Mouse (Mus musculus): ENCODE results near the gene Mtch1. TPM values are rescaled to one million over a fixed set of nuclear protein-coding genes. Genes with fewer than 3 reads are reported as not detected.

Mtch1 gene
- polyA plus RNA-seq, 1 experiment from 2014 or later, result 235 TPM

- H3K36me3 ChIP-seq, result no peaks in the 10 kb centered on the region
- peaks cover 3% of the 10 kb centered on the region for H3K4me1 ChIP-seq (replicated peaks)
- no peaks in the 10 kb centered on the region for H3K9me3 ChIP-seq
- H3K27ac ChIP-seq, result no peak overlapping the region
- no peak overlapping the region for H3K9ac ChIP-seq
- WGBS, result 68% methylated on average over 9 of the region's 9 CpGs
- no peak overlapping the region for H3K4me3 ChIP-seq (replicated peaks)
- no peaks in the 10 kb centered on the region for H3K27me3 ChIP-seq (replicated peaks)
- no peak overlapping the region for H3K4me2 ChIP-seq (replicated peaks)
- ATAC-seq, result no peak
Measured at GRCm38 (mm10) chr17:29383923-29384322, 36.2 kb upstream of the Mtch1 start.

- Histone ChIP-seq H3K4me2 (replicated peaks) (no peak overlapping the region), H3K4me3 (replicated peaks) (no peak overlapping the region), H3K4me1 (replicated peaks) (peaks cover 3% of the 10 kb centered on the region), H3K27me3 (replicated peaks) (no peaks in the 10 kb centered on the region), H3K36me3 (no peaks in the 10 kb centered on the region), H3K9me3 (no peaks in the 10 kb centered on the region), H3K27ac (no peak overlapping the region), H3K9ac (no peak overlapping the region)
- WGBS, result 57% methylated on average over 11 of the region's 11 CpGs
- ATAC-seq, result no peak
Measured at GRCm38 (mm10) chr17:29382417-29382816, 34.7 kb upstream of the Mtch1 start.

- no peak overlapping the region for H3K4me3 ChIP-seq (replicated peaks)
- WGBS, result 18% methylated on average over 7 of the region's 7 CpGs
Measured at GRCm38 (mm10) chr17:29381472-29381871, 33.7 kb upstream of the Mtch1 start.

DNA sequence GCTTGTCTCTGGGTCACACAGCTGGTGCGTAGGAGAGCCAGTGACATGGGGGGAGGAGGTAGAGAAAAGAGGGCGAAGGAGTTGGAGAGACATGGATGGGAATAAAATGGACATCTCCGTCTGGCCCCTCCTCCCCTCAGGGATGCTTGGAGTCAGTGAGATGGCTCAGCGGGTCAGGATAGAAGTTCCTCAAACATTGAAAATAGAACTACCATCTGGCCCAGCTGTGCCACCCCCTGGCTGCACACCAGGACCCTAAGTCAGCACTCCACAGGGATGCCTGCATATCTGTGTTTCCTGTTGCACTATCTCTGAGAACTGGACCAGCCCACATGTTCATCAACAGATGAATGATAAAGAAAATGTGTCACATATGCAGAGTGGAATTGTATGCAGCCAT, 32.5 kb upstream of the Mtch1 start:
- WGBS, result 81% methylated on average over 4 of the region's 4 CpGs
- no peaks in the 10 kb centered on the region for H3K36me3 ChIP-seq
- H3K9ac ChIP-seq, result no peak overlapping the region
- no peak for ATAC-seq
- H3K27ac ChIP-seq, result no peak overlapping the region
- no peaks in the 10 kb centered on the region for H3K9me3 ChIP-seq
- H3K27me3 ChIP-seq (replicated peaks), result no peaks in the 10 kb centered on the region
- H3K4me2 ChIP-seq (replicated peaks), result no peak overlapping the region
- H3K4me1 ChIP-seq (replicated peaks), result peaks cover 3% of the 10 kb centered on the region
- no peak overlapping the region for H3K4me3 ChIP-seq (replicated peaks)

More at GRCm38 (mm10) chr17:29381472-29381871, 33.7 kb upstream of the Mtch1 start:
- no peak overlapping the region for H3K4me2 ChIP-seq (replicated peaks)
- peaks cover 3% of the 10 kb centered on the region for H3K4me1 ChIP-seq (replicated peaks)
- ATAC-seq, result peak; percentile 64
- no peak overlapping the region for H3K27ac ChIP-seq
- H3K9ac ChIP-seq, result no peak overlapping the region
- no peaks in the 10 kb centered on the region for H3K27me3 ChIP-seq (replicated peaks)
- H3K36me3 ChIP-seq, result no peaks in the 10 kb centered on the region
- no peaks in the 10 kb centered on the region for H3K9me3 ChIP-seq

GRCm38 (mm10) chr17:29378056-29378455, 30.3 kb upstream of the Mtch1 start:
- ATAC-seq, result no peak
- no peaks in the 10 kb centered on the region for H3K9me3 ChIP-seq
- no peak overlapping the region for H3K9ac ChIP-seq
- H3K4me2 ChIP-seq (replicated peaks), result no peak overlapping the region
- no peaks in the 10 kb centered on the region for H3K36me3 ChIP-seq
- no peak overlapping the region for H3K4me3 ChIP-seq (replicated peaks)
- no peak overlapping the region for H3K27ac ChIP-seq
- no peaks in the 10 kb centered on the region for H3K4me1 ChIP-seq (replicated peaks)
- no peaks in the 10 kb centered on the region for H3K27me3 ChIP-seq (replicated peaks)
- WGBS, result 60% methylated on average over 8 of the region's 8 CpGs

DNA sequence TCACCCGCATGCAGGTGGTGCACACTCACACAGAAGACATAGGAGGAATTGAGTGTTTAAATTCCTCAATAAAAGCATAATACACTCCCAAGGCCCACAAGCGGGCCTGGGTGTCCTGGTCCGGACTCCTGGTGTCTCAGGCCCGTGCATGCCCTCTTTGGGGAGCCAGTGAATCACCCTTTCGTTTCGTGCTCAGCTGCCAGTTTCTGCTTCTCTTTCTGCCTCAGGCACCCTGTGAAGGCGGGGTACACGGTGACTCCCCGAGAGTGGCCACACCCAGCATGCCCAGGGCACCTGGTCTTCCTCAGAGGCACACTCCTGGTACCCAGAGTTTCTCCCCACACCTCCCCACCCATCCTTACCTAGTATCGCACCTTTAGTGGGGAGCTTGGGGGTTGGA, 28.1 kb upstream of the Mtch1 start:
- Histone ChIP-seq H3K4me3 (replicated peaks) (no peak overlapping the region), H3K4me1 (replicated peaks) (0 out of 2 replicates have a peak, but pooled peaks cover under 1% of the 10 kb centered on the region), H3K27ac (no peak overlapping the region), H3K4me2 (replicated peaks) (no peak overlapping the region), H3K27me3 (replicated peaks) (no peaks in the 10 kb centered on the region), H3K36me3 (no peaks in the 10 kb centered on the region), H3K9me3 (no peaks in the 10 kb centered on the region), H3K9ac (no peak overlapping the region)
- WGBS, result 80% methylated on average over 10 of the region's 10 CpGs
- no peak for ATAC-seq

GRCm38 (mm10) chr17:29370984-29371723, 23.4 kb upstream of the Mtch1 start:
- WGBS, result 8% methylated on average over 5 of the region's 5 CpGs
- ATAC-seq, result peak; percentile 34; the same call in 1 of the 2 replicates

DNA sequence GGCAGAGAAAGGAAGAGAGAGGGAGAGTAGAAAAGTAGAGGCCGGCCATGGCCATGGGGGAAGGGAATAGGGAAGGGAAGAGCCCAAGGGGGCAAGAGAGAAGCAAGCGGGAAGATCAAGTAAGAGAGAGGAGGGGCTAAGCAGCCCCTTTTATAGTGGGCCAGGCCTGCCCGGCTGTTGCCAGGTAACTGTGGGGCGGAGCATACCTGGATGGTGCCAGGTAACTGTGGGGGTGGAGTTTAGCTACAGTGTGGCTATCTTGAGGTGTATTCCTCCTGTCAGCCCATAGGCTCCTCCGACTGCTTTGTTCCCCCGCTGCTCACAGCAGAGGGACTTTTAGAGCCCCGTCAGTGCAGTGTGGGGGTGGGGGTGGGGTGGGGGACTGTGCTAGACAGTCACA, 21.0 kb upstream of the Mtch1 start:
- no peaks in the 10 kb centered on the region for H3K9me3 ChIP-seq
- H3K4me2 ChIP-seq (replicated peaks), result peak overlapping the region; percentile 56
- no peaks in the 10 kb centered on the region for H3K36me3 ChIP-seq
- WGBS, result 23% methylated on average over 7 of the region's 7 CpGs
- H3K4me3 ChIP-seq (replicated peaks), result peak overlapping the region; percentile 20
- 0 out of 2 replicates have a peak, but pooled peaks cover 2% of the 10 kb centered on the region for H3K4me1 ChIP-seq (replicated peaks)
- no peaks in the 10 kb centered on the region for H3K27me3 ChIP-seq (replicated peaks)
- no peak overlapping the region for H3K27ac ChIP-seq
- peak; percentile 83 for ATAC-seq
- peak overlapping the region; percentile 13; the same call in 1 of the 2 replicates for H3K9ac ChIP-seq

More at GRCm38 (mm10) chr17:29370984-29371723, 23.4 kb upstream of the Mtch1 start:
- no peak overlapping the region for H3K4me3 ChIP-seq (replicated peaks)
- no peak overlapping the region for H3K4me2 ChIP-seq (replicated peaks)
- no peaks in the 10 kb centered on the region for H3K27me3 ChIP-seq (replicated peaks)
- no peak overlapping the region for H3K9ac ChIP-seq
- no peaks in the 10 kb centered on the region for H3K9me3 ChIP-seq
- H3K27ac ChIP-seq, result no peak overlapping the region
- 0 out of 2 replicates have a peak, but pooled peaks cover 2% of the 10 kb centered on the region for H3K4me1 ChIP-seq (replicated peaks)
- H3K36me3 ChIP-seq, result no peaks in the 10 kb centered on the region

DNA sequence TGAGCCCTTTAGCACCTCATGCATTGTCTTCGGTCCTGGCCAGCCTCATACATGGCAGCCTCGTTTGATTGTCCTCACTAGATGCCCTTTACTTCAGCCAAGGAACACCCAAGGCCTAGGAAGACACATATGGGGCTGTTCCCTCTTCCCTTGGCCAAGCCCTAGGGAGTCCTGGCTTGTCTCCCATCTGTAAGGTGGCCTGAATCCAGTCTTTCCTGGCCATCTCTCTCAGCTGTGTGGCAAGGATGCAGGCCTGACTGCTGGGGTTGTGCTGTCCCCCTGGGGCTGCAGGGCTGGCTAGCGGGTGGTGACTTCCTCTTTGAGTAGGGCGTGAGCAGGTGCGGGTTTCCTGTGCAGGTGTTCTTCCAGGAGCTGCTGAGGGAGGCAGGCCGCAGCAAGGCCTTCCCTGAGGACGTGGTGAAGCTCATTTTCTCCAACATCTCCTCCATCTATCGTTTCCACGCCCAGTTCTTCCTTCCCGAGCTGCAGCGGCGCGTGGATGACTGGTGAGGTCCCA, 17.4 kb upstream of the Mtch1 start:
- H3K27me3 ChIP-seq (replicated peaks), result no peaks in the 10 kb centered on the region
- no peak overlapping the region for H3K27ac ChIP-seq
- 0 out of 2 replicates have a peak, but pooled peaks cover 4% of the 10 kb centered on the region for H3K4me1 ChIP-seq (replicated peaks)
- no peaks in the 10 kb centered on the region for H3K9me3 ChIP-seq
- ATAC-seq, result no peak
- WGBS, result 81% methylated on average over 13 of the region's 13 CpGs
- H3K36me3 ChIP-seq, result no peaks in the 10 kb centered on the region
- no peak overlapping the region for H3K9ac ChIP-seq
- no peak overlapping the region for H3K4me3 ChIP-seq (replicated peaks)
- no peak overlapping the region for H3K4me2 ChIP-seq (replicated peaks)

DNA sequence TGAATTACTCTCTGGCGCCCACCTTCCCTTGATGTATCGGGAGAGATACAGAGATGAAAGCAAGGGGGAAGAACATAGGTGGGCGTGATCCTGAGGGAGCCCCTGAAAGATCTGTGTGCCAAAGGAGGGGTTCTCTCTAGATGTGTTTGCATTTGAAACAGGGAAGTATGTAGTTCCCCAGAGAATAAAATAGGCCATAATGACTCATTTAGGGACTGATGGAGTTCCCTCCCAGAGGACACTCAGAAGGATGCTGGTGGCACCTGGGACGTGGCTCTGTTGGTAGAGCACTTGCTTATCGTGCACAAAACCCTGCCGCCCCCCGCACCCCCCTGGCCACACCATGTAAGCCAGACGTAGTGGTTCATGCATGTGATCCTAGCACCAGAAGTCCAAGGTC, 15.4 kb upstream of the Mtch1 start:
- no peak overlapping the region for H3K27ac ChIP-seq
- H3K27me3 ChIP-seq (replicated peaks), result no peaks in the 10 kb centered on the region
- 0 out of 2 replicates have a peak, but pooled peaks cover 4% of the 10 kb centered on the region for H3K4me1 ChIP-seq (replicated peaks)
- no peak overlapping the region for H3K4me3 ChIP-seq (replicated peaks)
- 72% methylated on average over 8 of the region's 8 CpGs for WGBS
- H3K36me3 ChIP-seq, result no peaks in the 10 kb centered on the region
- no peak for ATAC-seq
- no peaks in the 10 kb centered on the region for H3K9me3 ChIP-seq
- H3K9ac ChIP-seq, result no peak overlapping the region
- H3K4me2 ChIP-seq (replicated peaks), result no peak overlapping the region

DNA sequence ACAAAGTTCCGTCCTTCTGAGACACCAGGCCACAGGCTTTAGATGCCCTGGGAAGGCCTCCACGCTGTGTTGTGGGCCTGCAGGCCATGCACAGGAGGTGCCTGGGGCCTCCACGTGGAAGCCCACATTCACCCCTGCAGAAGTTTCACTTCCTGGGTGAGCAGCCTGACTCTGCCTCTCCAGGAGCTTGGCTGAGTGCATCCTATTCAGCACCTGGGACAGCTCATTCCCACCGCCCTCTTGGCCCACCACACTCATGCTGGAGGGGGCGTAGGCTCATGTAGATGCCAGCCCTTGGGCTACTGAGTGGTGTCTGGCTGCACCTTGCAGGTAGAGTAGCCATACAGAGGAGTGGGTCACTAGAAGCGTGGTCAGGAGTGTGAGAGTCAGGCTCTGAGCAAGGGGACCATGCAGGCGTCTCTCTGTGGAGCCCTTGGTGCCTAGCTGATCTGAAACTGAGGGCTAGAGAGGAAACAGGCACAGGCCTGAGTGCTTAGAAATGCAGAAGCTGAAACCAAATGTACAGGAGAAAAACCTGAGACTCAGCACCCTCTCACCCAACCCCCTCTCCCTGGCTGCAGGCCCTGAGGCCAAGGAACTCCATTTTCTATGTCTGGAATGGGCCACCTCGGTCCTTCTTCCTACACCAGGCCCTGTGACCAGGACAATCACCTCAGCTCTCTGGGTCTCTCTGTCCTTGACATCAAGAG, 14.4 kb upstream of the Mtch1 start:
- Histone ChIP-seq H3K4me3 (replicated peaks) (no peak overlapping the region), H3K27ac (no peak overlapping the region), H3K27me3 (replicated peaks) (no peaks in the 10 kb centered on the region), H3K4me1 (replicated peaks) (0 out of 2 replicates have a peak, but pooled peaks cover 5% of the 10 kb centered on the region), H3K9me3 (no peaks in the 10 kb centered on the region), H3K4me2 (replicated peaks) (no peak overlapping the region), H3K36me3 (no peaks in the 10 kb centered on the region), H3K9ac (no peak overlapping the region)
- no peak for ATAC-seq
- WGBS, result 57% methylated on average over 8 of the region's 8 CpGs

DNA sequence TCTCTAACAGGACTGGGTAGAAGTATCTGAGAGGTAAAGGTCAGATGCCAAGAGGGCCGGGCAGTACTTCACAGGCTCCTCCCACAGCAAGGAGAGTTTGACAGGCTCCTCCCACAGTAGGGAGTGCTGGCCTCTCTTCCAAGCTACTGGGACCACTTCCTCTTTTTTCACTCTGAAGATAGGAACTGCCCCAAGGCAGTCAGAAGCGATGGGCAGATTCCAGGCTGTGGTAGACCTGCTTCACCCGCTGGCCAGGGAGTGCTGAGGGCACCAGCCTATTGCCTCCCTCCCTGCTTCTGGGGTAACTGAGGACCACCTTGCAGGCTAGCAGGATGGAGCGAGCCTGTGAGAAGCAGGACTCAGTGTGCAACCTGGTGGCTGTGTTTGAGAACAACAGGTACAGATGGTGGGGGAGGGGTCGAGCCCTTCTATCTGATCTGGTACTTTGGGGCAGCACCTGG, 13.1 kb upstream of the Mtch1 start, which contains the start of gene Fgd2:
Gene Fgd2, plus strand, starts transcription at position 154 of the 461 bp plus-strand sequence.
- Histone ChIP-seq H3K4me1 (replicated peaks) (peaks cover 18% of the 10 kb centered on the region), H3K27me3 (replicated peaks) (no peaks in the 10 kb centered on the region), H3K9ac (0 out of 2 replicates have a peak within 1 kb of the TSS, but pooled peaks have one; percentile 24), H3K4me2 (replicated peaks) (no peak within 1 kb of the TSS; the same call in 1 of the 2 replicates), H3K36me3 (no peaks in the 10 kb centered on the region), H3K9me3 (no peaks in the 10 kb centered on the region), H3K27ac (no peak within 1 kb of the TSS), H3K4me3 (replicated peaks) (no peak within 1 kb of the TSS)
- 17% methylated on average over 5 of the region's 5 CpGs for WGBS
- peak; percentile 34; the same call in 1 of the 2 replicates for ATAC-seq

Data from intestine, embryonic 15.5 days (tissue).